Mouse (Mus musculus): ENCODE results near the gene Fiz1.

The Fiz1 gene

GRCm38 (mm10) chr7:4996934-4997333, 17.6 kb downstream of the Fiz1 start:
- no peak for DNase-seq (ENCODE audit: low spot score)

GRCm38 (mm10) chr7:4996003-4996895, 18.2 kb downstream of the Fiz1 start, which contains the start of gene Zfp579:
Zfp579 (minus strand) TSS chr7:4996158.
- peak; percentile 82 for DNase-seq (ENCODE audit: low spot score)

GRCm38 (mm10) chr7:4995268-4996002, 19.1 kb downstream of the Fiz1 start:
- DNase-seq (ENCODE audit: low spot score), result no peak

GRCm38 (mm10) chr7:4993999-4994788, 20.3 kb downstream of the Fiz1 start:
- DNase-seq (ENCODE audit: low spot score), result no peak

GRCm38 (mm10) chr7:4993347-4993998, 21.0 kb downstream of the Fiz1 start:
- DNase-seq (ENCODE audit: low spot score), result no peak

- no peak for DNase-seq (ENCODE audit: low spot score)
These were observed 26.2 kb downstream of the Fiz1 start for GRCm38 (mm10) chr7:4988250-4988649.

GRCm38 (mm10) chr7:4976832-4977231, 37.7 kb downstream of the Fiz1 start:
- no peak for DNase-seq (ENCODE audit: low spot score)

- DNase-seq (ENCODE audit: low spot score), result no peak
These were observed 39.0 kb downstream of the Fiz1 start for GRCm38 (mm10) chr7:4975455-4975854.

- DNase-seq (ENCODE audit: low spot score), result no peak
These were observed 42.0 kb downstream of the Fiz1 start for GRCm38 (mm10) chr7:4972321-4973047.

GRCm38 (mm10) chr7:4971710-4972109, 42.8 kb downstream of the Fiz1 start:
- DNase-seq (ENCODE audit: low spot score), result no peak

- DNase-seq (ENCODE audit: low spot score), result no peak
These were observed 43.4 kb downstream of the Fiz1 start, which contains the start of gene Sbk3 for GRCm38 (mm10) chr7:4971068-4971467. Sbk3 (minus strand) TSS chr7:4971168.

- no peak for DNase-seq (ENCODE audit: low spot score)
These were observed 49.5 kb downstream of the Fiz1 start for GRCm38 (mm10) chr7:4964988-4965387.

- peak; percentile 43 for DNase-seq (ENCODE audit: low spot score)
These were observed 50.2 kb downstream of the Fiz1 start, which contains the start of gene Sbk2 for GRCm38 (mm10) chr7:4964272-4964671. Sbk2 (minus strand) TSS chr7:4964406.

- DNase-seq (ENCODE audit: low spot score), result no peak
These were observed 51.0 kb downstream of the Fiz1 start for GRCm38 (mm10) chr7:4963527-4963926.

GRCm38 (mm10) chr7:4957361-4957760, 57.1 kb downstream of the Fiz1 start:
- DNase-seq (ENCODE audit: low spot score), result no peak
